In genomic region chr17:23791079-23791357, GRCm38 (mm10) we compare ENCODE assay signal across 8 mouse cellular contexts. TPM values are rescaled to one million over a fixed set of nuclear protein-coding genes. Genes with fewer than 3 reads are reported as not detected.
A peak's percentile ranks its signal among the peaks of the same experiment; 100 is the strongest.
DNase-seq lines count a peak whose midpoint lies in the region; ATAC-seq lines count a peak whose summit lies in the region.

No protein-coding gene starts in this region.

- no peaks in the 10 kb centered on the region for H3K9me3 ChIP-seq in forebrain, embryonic 15.5 days
- no peaks in the 10 kb centered on the region for H3K9me3 ChIP-seq in liver, embryonic 15.5 days (replicated peaks)

- peaks cover 26% of the 10 kb centered on the region for H3K4me1 ChIP-seq in forebrain, embryonic 15.5 days
- H3K4me1 ChIP-seq in liver, embryonic 15.5 days (replicated peaks), result peaks cover 38% of the 10 kb centered on the region

- H3K27me3 ChIP-seq in forebrain, embryonic 15.5 days, result no peaks in the 10 kb centered on the region
- no peaks in the 10 kb centered on the region for H3K27me3 ChIP-seq in liver, embryonic 15.5 days

- H3K4me3 ChIP-seq in forebrain, embryonic 15.5 days, result peak overlapping the region; percentile 41
- peak overlapping the region; percentile 60 for H3K4me3 ChIP-seq in liver, embryonic 15.5 days (replicated peaks)

- H3K27ac ChIP-seq in forebrain, embryonic 15.5 days (replicated peaks), result peak overlapping the region; percentile 83
- peak overlapping the region; percentile 39; the same call in 1 of the 2 replicates for H3K27ac ChIP-seq in liver, embryonic 15.5 days (replicated peaks)

- H3K9ac ChIP-seq in forebrain, embryonic 15.5 days (replicated peaks), result peak overlapping the region; percentile 66
- H3K9ac ChIP-seq in liver, embryonic 15.5 days, result peak overlapping the region; percentile 65

- no peak for ATAC-seq in forebrain, embryonic 15.5 days (replicated peaks)
- no peak for ATAC-seq in liver, embryonic 15.5 days (ENCODE audit: insufficient read depth)

- H3K4me2 ChIP-seq in forebrain, embryonic 15.5 days (replicated peaks), result peak overlapping the region; percentile 69
- H3K4me2 ChIP-seq in liver, embryonic 15.5 days, result peak overlapping the region; percentile 87

- DNase-seq in cerebellum, postnatal 36 days, result peak; percentile 22 to 49
- DNase-seq in cerebellum, postnatal 14 days, result no peak
- DNase-seq in 416B (ENCODE audit: low read depth), result peak; percentile 40
- no peak for DNase-seq in layer of hippocampus, postnatal 36 days
- no peak for DNase-seq in embryo, embryonic 10 days (ENCODE audit: low spot score)
- DNase-seq in cerebellum, adult 9-10 months, result no peak

- 54% methylated on average over 2 of the region's 2 CpGs for WGBS in forebrain, embryonic 15.5 days
- 37% methylated on average over 2 of the region's 2 CpGs for WGBS in liver, embryonic 15.5 days (ENCODE audit: insufficient replicate concordance)

- no peaks in the 10 kb centered on the region for H3K36me3 ChIP-seq in forebrain, embryonic 15.5 days
- no peaks in the 10 kb centered on the region for H3K36me3 ChIP-seq in liver, embryonic 15.5 days (replicated peaks)

RNA-seq across cellular contexts. Expression of gene Srrm2, which starts 0.7 kb away (rescaled TPM):
- 562 and 569 TPM in 2 replicates for polyA plus RNA-seq in forebrain, embryonic 15.5 days (2015; fragmentation: Nextera tagmentation; extraction: Ambion mirVana)
- polyA plus RNA-seq in liver, embryonic 15.5 days (2015; fragmentation: Nextera tagmentation; extraction: Ambion mirVana), result 167 and 170 TPM in 2 replicates
- total RNA-seq in layer of hippocampus, postnatal 36 days (2021), result 100 to 1,000 TPM; 563 to 606 TPM

RNA-seq across cellular contexts. Expression of gene Flywch2, which starts 5.1 kb away (rescaled TPM):
- 30.7 and 31.9 TPM in 2 replicates for polyA plus RNA-seq in forebrain, embryonic 15.5 days (2015; fragmentation: Nextera tagmentation; extraction: Ambion mirVana)
- 0.93 and 0.94 TPM in 2 replicates for polyA plus RNA-seq in liver, embryonic 15.5 days (2015; fragmentation: Nextera tagmentation; extraction: Ambion mirVana)
- total RNA-seq in layer of hippocampus, postnatal 36 days (2021), result 10 to 100 TPM in 1 of 2 experiments, 1 to 10 TPM in 1; 9.9 to 11.7 TPM

RNA-seq across cellular contexts. Expression of gene Flywch1, which starts 19.6 kb away (rescaled TPM):
- 162 and 164 TPM in 2 replicates for polyA plus RNA-seq in forebrain, embryonic 15.5 days (2015; fragmentation: Nextera tagmentation; extraction: Ambion mirVana)
- polyA plus RNA-seq in liver, embryonic 15.5 days (2015; fragmentation: Nextera tagmentation; extraction: Ambion mirVana), result 9.4 and 12.1 TPM in 2 replicates
- 100 to 1,000 TPM; 297 to 300 TPM for total RNA-seq in layer of hippocampus, postnatal 36 days (2021)

RNA-seq across cellular contexts. Expression of gene Elob, which starts 37.9 kb away (rescaled TPM):
- 1,149 and 1,206 TPM in 2 replicates for polyA plus RNA-seq in forebrain, embryonic 15.5 days (2015; fragmentation: Nextera tagmentation; extraction: Ambion mirVana)
- polyA plus RNA-seq in liver, embryonic 15.5 days (2015; fragmentation: Nextera tagmentation; extraction: Ambion mirVana), result 388 and 452 TPM in 2 replicates
- total RNA-seq in layer of hippocampus, postnatal 36 days (2021), result 100 to 1,000 TPM; 356 to 383 TPM

RNA-seq across cellular contexts. Expression of gene Prss33, which starts 44.8 kb away (rescaled TPM):
- not detected in 2 replicates for polyA plus RNA-seq in forebrain, embryonic 15.5 days (2015; fragmentation: Nextera tagmentation; extraction: Ambion mirVana)
- polyA plus RNA-seq in liver, embryonic 15.5 days (2015; fragmentation: Nextera tagmentation; extraction: Ambion mirVana), result not detected in 2 replicates
- not detected for total RNA-seq in layer of hippocampus, postnatal 36 days (2021)

Comparison
In these comparisons a context has a peak if more than half of its experiments do, and no peak if none do; other contexts are left out.
1. DNase-seq: peak in cerebellum, postnatal 36 days (2 of 2) and 416B (single experiment); none in cerebellum, postnatal 14 days (0 of 2), layer of hippocampus, postnatal 36 days (0 of 2), embryo, embryonic 10 days (single experiment) and cerebellum, adult 9-10 months (single experiment).
2. RNA of gene Flywch2, which starts 5.1 kb away (polyA plus RNA-seq): 30.7 to 31.9 TPM in forebrain, embryonic 15.5 days; 0.93 to 0.94 TPM in liver, embryonic 15.5 days; every median in the first group is over 10 times any median in the second.
3. RNA of gene Flywch1, which starts 19.6 kb away (polyA plus RNA-seq): 162 to 164 TPM in forebrain, embryonic 15.5 days; 9.4 to 12.1 TPM in liver, embryonic 15.5 days; every median in the first group is over 10 times any median in the second.